Mouse (Mus musculus) forebrain, postnatal 0 days (tissue): ENCODE data around the gene Atpaf1. TPM values are rescaled to one million over a fixed set of nuclear protein-coding genes. Genes with fewer than 3 reads are reported as not detected.

Experiments used
- ATAC-seq: fragments of 200-750 bp; cut with Nextera tagmentation; 2 replicates; pipeline ENCODE4 v1.8.0; 2017; ENCODE audit warnings: mild to moderate bottlenecking, moderate library complexity
- DNase-seq: peaks from one replicate; pipeline ENCODE4 v3.0.0-alpha.2; 2015
- H3K27ac ChIP-seq: fragments of 300-500 bp; sonication (generic); 2 replicates; pipeline ENCODE4 v1.5.1; 2014; ENCODE audit warnings: low read depth, mild to moderate bottlenecking, antibody characterized with exemption, low read length, moderate library complexity, mixed read lengths
- H3K27me3 ChIP-seq: fragments of 300-500 bp; sonication (generic); 2 replicates; pipeline ENCODE4 v1.6.1; 2014; ENCODE audit warnings: mild to moderate bottlenecking, low read length, mixed read lengths; ENCODE audit not compliant: insufficient read depth
- H3K36me3 ChIP-seq: fragments of 300-500 bp; sonication (generic); 2 replicates; pipeline ENCODE4 v1.6.1; 2014; ENCODE audit warnings: mild to moderate bottlenecking, moderate library complexity; ENCODE audit not compliant: insufficient read depth
- H3K4me1 ChIP-seq: fragments of 300-500 bp; sonication (generic); 2 replicates; pipeline ENCODE4 v1.6.1; 2014; ENCODE audit warnings: antibody characterized with exemption; ENCODE audit not compliant: insufficient read depth
- H3K4me2 ChIP-seq: fragments of 300-500 bp; sonication (generic); 2 replicates; pipeline ENCODE4 v1.6.1; 2014; ENCODE audit warnings: low read depth, mild to moderate bottlenecking, moderate library complexity
- H3K4me3 ChIP-seq: fragments of 300-500 bp; sonication (generic); 2 replicates; pipeline ENCODE4 v1.5.1; 2014; ENCODE audit warnings: low read depth, low read length, mixed read lengths
- H3K9ac ChIP-seq: fragments of 300-500 bp; sonication (generic); 2 replicates; pipeline ENCODE4 v1.6.1; 2014; ENCODE audit warnings: mild to moderate bottlenecking
- H3K9me3 ChIP-seq: fragments of 300-500 bp; sonication (generic); 2 replicates; pipeline ENCODE4 v1.6.1; 2016; ENCODE audit warnings: low read length
- CTCF ChIP-seq: sonication (generic); IDR thresholded peaks from 2 replicates; pipeline ENCODE4 v1.5.1; 2016; ENCODE audit warnings: antibody characterized with exemption, control low read depth, low read depth
- WGBS: fragments of 180-500 bp; shearing (Covaris S2); extraction: QIAGEN DNeasy Blood & Tissue Kit; methylation state at CpG from one replicate; pipeline ENCODE4 v1.1.7; 2014; 5-methylcytosine and 5-hydroxymethylcytosine counted together
- polyA plus RNA-seq: library from polyadenylated mRNA; unstranded; fragments of >200 nt; fragmentation: Nextera tagmentation; extraction: Ambion mirVana; gene quantifications from 2 replicates; pipeline ENCODE4 v1.2.1, GENCODE M21; 2015
- total RNA-seq: library from RNA; depleted of rRNA; stranded (reverse); fragments of >200 nt; gene quantifications from 2 replicates; pipeline ENCODE4 v1.2.3, GENCODE M21; 2014; rRNA removed

Gene Atpaf1
- total RNA-seq (22.1 and 34.0 TPM in 2 replicates), polyA plus RNA-seq (28.0 and 40.9 TPM in 2 replicates)

- H3K27ac ChIP-seq = 0 out of 2 replicates have a peak within 1 kb of the TSS, but pooled peaks have one; percentile 23
- 3% methylated on average over 69 of the region's 69 CpGs for WGBS
- peak within 1 kb of the TSS; percentile 67 for H3K4me3 ChIP-seq
- no peaks in the 10 kb centered on the region for H3K9me3 ChIP-seq
- DNase-seq (peak; percentile 84), ATAC-seq (peak; percentile 95)
- H3K27me3 ChIP-seq = no peaks in the 10 kb centered on the region
- H3K4me1 ChIP-seq = peaks cover 5% of the 10 kb centered on the region; the same call in 1 of the 2 replicates
- peak within 1 kb of the TSS; percentile 58 for H3K9ac ChIP-seq
- peaks cover 11% of the 10 kb centered on the region for H3K36me3 ChIP-seq
- peak; percentile 60 for TF ChIP-seq CTCF
- H3K4me2 ChIP-seq = peak within 1 kb of the TSS; percentile 54
Measured at GRCm38 (mm10) chr4:115784769-115785510, at the start of gene Atpaf1. Gene Atpaf1, plus strand, starts transcription at chr4:115784812.

GRCm38 (mm10) chr4:115734867-115735266 is 49.7 kb upstream of the Atpaf1 start:
- peaks cover 10% of the 10 kb centered on the region for H3K4me1 ChIP-seq
- TF ChIP-seq CTCF = no peak
- H3K4me3 ChIP-seq = no peak overlapping the region
- H3K36me3 ChIP-seq = no peaks in the 10 kb centered on the region
- no peaks in the 10 kb centered on the region for H3K9me3 ChIP-seq
- no peak for DNase-seq
- no peak overlapping the region for H3K27ac ChIP-seq
- H3K9ac ChIP-seq = no peak overlapping the region
- H3K4me2 ChIP-seq = no peak overlapping the region
- WGBS = 68% methylated on average over 4 of the region's 4 CpGs
- no peak for ATAC-seq
- H3K27me3 ChIP-seq = no peaks in the 10 kb centered on the region

GRCm38 (mm10) chr4:115737551-115738041 is 47.0 kb upstream of the Atpaf1 start, which contains the start of gene Efcab14:
Gene Efcab14, plus strand, starts transcription at chr4:115737744.
- peaks cover 10% of the 10 kb centered on the region for H3K4me1 ChIP-seq
- DNase-seq = peak; percentile 98
- peak; percentile 99 for ATAC-seq
- H3K27ac ChIP-seq = peak within 1 kb of the TSS; percentile 72
- peaks cover 16% of the 10 kb centered on the region for H3K36me3 ChIP-seq
- TF ChIP-seq CTCF = peak; percentile 69
- H3K9ac ChIP-seq = peak within 1 kb of the TSS; percentile 62
- no peaks in the 10 kb centered on the region for H3K9me3 ChIP-seq
- WGBS = 1% methylated on average over 44 of the region's 45 CpGs
- peak within 1 kb of the TSS; percentile 74 for H3K4me3 ChIP-seq
- H3K27me3 ChIP-seq = no peaks in the 10 kb centered on the region
- peak within 1 kb of the TSS; percentile 51 for H3K4me2 ChIP-seq

GRCm38 (mm10) chr4:115738481-115738985 is 46.1 kb upstream of the Atpaf1 start:
- Histone ChIP-seq H3K36me3 (peaks cover 20% of the 10 kb centered on the region), H3K9me3 (no peaks in the 10 kb centered on the region), H3K4me2 (peak overlapping the region; percentile 51), H3K4me1 (peaks cover 10% of the 10 kb centered on the region), H3K4me3 (peak overlapping the region; percentile 74), H3K9ac (peak overlapping the region; percentile 62), H3K27me3 (no peaks in the 10 kb centered on the region), H3K27ac (no peak overlapping the region)
- 43% methylated on average over 13 of the region's 13 CpGs for WGBS
- DNase-seq (no peak), ATAC-seq (no peak)
- TF ChIP-seq CTCF = no peak

- Histone ChIP-seq H3K27me3 (no peaks in the 10 kb centered on the region), H3K4me2 (no peak overlapping the region), H3K27ac (no peak overlapping the region), H3K4me1 (peaks cover 10% of the 10 kb centered on the region), H3K4me3 (no peak overlapping the region), H3K9me3 (no peaks in the 10 kb centered on the region), H3K9ac (no peak overlapping the region), H3K36me3 (peaks cover 33% of the 10 kb centered on the region)
- no peak for DNase-seq
- ATAC-seq = no peak
- peak; percentile 17; the same call in 1 of the 2 replicates for TF ChIP-seq CTCF
Measured at GRCm38 (mm10) chr4:115742658-115743057, 42.0 kb upstream of the Atpaf1 start.

- Histone ChIP-seq H3K9ac (no peak overlapping the region), H3K27me3 (no peaks in the 10 kb centered on the region), H3K4me1 (peaks cover 9% of the 10 kb centered on the region), H3K27ac (no peak overlapping the region), H3K4me3 (no peak overlapping the region), H3K36me3 (peaks cover 33% of the 10 kb centered on the region), H3K9me3 (no peaks in the 10 kb centered on the region), H3K4me2 (no peak overlapping the region)
- DNase-seq = no peak
- TF ChIP-seq CTCF = no peak
- 88% methylated on average over 4 of the region's 4 CpGs for WGBS
- ATAC-seq = no peak
Measured at GRCm38 (mm10) chr4:115743096-115743495, 41.5 kb upstream of the Atpaf1 start.

- TF ChIP-seq CTCF = no peak
- H3K4me2 ChIP-seq = no peak overlapping the region
- no peaks in the 10 kb centered on the region for H3K27me3 ChIP-seq
- peaks cover 41% of the 10 kb centered on the region for H3K36me3 ChIP-seq
- no peaks in the 10 kb centered on the region for H3K4me1 ChIP-seq
- H3K4me3 ChIP-seq = no peak overlapping the region
- WGBS = 57% methylated on average over 1 of the region's 1 CpGs
- ATAC-seq = no peak
- no peak overlapping the region for H3K9ac ChIP-seq
- H3K27ac ChIP-seq = no peak overlapping the region
- DNase-seq = no peak
- no peaks in the 10 kb centered on the region for H3K9me3 ChIP-seq
Measured at GRCm38 (mm10) chr4:115748181-115748580, 36.4 kb upstream of the Atpaf1 start.
